Mouse (Mus musculus) thymus, postnatal 4 days (tissue): Measurements from ENCODE around the gene Ccdc85b.
A peak's percentile ranks its signal among the peaks of the same experiment; 100 is the strongest.
"Not testable (repeated sequence)": the region's sequence is repeated elsewhere in the genome, so short reads cannot be mapped to it uniquely, and the experiment has no call there.

ENCODE experiments used
- DNase-seq: peaks from one replicate; pipeline ENCODE4 v3.0.0; 2021

Ccdc85b gene

DNA sequence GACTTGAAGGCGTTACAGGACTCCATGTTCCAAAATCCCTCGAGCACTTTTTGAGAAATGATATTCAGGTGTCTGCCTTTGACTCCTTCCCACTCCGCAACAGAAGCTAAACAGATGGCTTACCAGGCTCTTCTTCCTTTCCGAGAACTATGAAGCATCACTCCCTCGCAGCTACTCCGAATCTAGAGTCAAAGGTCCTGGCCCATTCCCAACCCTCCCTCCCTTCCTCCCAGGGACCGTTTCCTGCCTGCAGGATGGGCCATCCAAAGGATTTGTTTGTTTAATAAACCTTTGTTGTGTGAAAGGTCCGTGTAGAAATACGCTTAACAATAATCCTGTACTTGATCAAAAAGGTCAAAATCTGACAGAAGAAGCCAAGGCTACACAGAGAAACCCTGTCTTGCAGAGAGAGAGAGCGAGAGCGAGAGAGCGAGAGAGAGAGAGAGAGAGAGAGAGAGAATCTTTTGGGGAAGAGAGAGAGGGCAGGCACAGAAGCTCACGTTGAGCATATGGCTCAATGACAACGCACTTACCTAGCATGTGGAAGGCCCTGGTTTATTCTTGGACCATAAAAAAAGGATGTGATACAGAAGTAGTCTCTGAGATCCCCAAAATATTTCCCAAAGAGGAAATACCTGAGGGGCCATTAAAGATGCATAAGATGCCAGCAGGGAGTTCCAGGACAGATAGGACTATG lies at the start of gene Ccdc85b:
Gene Ccdc85b (minus strand): TSS at position 149 of the 697 bp plus-strand sequence.
- no peak for DNase-seq

DNA sequence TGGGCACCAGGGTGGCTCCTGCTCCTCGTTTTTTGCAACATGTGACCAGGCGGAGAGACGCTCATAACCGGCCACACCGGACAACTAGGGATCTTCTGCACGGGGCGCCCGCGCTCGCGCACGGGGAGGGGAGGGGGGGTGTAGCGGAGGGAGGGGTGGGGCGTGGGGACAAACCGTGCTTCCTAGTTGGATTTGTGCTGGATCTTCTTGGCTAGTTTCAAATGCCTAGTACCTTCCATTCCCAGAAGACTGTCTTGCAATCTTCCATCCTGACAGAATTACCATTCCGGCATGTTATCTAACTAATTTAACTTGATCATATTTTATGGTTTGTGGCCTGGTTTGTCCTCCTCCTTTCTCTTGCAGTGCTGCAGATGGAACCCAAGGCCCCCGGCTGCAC lies 46.0 kb upstream of the Ccdc85b start, which contains the start of gene 1700020D05Rik:
Gene 1700020D05Rik (minus strand): TSS at position 101 of the 400 bp plus-strand sequence.
- no peak for DNase-seq

DNA sequence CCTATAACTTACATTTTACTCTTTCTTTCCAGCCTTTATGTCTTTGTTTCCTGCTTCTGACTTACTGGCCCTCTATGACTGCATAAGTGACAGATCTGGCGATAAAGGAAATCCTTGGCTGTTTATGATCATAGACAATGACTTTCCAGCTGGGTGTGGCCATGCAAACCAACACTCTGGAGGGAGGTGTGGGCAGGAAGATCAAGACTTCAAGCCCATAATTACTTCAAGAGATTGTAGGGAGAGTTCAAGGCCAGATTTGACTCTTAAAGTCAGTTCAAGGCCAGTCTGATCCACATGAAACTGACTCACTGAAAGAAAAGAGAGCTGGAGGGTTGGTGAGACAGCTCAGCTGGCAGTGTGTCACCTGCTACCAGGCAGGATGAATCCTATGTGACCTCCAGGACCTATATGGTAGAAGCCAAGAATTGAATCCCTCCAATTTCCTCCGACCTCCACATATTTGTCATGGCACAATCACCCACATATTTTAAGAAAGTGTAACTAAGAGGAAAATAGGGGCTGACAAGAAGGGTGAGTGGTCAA lies 42.7 kb upstream of the Ccdc85b start:
- DNase-seq, result no peak

DNA sequence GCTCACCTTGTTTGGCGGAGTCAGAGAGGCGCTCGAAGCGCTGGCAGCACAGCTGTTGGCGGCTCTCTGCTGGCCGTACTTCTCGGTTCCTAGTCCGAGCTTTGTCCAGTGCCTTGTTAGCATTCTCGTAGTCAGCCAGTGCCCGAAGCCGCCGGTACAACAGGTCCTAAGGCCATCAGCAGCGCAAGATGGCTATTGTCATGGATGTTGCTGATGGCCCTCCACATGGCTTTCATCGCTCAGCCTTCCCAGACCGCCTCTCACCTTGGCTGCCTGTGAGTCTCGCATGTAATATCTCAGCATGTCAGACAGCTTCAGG lies 38.3 kb upstream of the Ccdc85b start:
- DNase-seq, result no peak

DNA sequence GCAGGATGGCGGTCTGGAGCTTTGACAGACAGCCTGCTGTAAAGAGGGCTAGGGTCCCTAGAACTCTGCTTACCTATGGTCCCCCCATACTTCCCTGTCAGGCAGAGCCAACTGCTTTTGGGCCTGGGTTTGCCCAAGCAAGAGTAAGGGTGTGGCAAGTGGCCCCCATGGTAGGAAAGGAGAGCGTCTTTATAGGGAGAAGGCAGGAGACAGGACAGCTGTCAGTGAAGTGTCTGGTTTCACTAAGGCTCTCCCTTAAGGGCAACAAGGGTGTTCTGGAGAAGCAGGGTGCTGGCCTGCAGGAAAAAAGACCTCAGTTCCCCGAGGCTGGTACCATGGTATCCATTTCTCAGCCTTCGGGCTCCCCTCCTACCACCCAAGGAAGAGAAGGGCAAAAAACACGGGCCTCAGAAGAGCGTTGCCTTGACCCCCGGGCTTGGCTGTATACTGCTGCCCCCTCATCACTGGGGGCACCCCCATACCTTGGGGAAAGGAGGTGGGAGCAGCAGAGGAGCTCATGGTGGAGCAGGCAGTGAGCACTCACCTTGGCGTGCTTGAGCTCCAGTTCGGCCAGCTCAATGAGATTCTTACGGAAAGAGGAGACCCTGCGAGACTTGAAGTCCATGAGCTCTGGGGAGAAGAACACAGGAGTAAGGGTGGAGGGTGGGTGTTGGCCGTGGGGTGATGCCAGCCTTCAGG lies 37.8 kb upstream of the Ccdc85b start:
- no peak for DNase-seq

DNA sequence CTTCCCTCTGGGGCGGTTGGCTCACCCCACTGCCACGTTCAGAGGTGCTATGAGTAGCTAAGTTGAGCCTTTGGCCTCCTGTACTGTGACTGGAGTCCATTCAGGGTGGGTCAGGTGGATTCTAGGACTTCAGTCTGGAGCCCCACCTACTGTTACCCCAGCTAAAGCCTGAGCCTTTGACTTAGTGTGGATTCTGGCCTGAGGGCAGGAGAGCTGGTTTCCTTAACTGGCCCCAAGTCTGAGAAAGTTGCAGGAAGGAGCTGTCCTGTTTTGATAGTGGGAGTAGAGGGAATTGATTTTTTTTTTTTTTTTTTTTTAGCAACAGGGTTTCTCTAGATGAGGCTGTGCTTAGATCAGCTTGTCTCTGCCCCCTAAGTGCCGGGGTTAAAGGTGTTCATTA lies 36.6 kb upstream of the Ccdc85b start:
- no peak for DNase-seq

DNA sequence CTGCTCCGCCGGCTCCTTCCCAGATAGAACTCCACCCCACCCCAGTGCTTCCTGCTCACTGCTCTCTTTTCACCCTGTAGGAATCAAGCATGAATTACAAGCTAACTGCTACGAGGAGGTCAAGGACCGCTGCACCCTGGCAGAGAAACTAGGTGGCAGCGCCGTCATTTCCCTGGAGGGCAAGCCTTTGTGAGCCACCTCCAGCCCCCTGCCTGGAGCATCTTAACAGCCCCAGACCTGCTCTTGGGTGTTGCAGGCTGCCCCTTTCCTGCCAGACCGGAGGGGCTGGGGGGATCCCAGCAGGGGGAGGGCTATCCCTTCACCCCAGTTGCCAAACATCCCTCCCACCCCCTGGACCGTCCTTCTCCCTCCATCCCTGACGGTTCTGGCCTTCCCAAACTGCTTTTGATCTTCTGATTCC lies 35.6 kb upstream of the Ccdc85b start:
- not testable (repeated sequence) for DNase-seq

DNA sequence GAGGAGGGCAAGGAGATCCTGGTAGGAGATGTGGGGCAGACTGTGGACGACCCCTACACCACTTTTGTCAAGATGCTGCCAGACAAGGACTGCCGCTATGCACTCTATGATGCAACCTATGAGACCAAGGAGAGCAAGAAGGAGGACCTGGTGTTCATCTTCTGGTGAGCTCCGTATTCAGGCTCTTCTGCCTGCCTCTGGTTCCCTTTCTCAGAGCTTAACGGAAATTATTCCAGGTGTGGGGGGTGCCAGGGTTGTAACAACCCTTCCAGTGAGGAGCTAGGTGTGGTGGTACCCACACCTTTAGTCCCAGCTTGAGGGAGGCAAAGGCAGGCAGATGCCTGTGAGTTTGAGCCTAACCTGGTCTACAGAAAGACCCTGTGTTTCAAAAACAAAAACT lies 34.9 kb upstream of the Ccdc85b start:
- DNase-seq, result no peak

DNA sequence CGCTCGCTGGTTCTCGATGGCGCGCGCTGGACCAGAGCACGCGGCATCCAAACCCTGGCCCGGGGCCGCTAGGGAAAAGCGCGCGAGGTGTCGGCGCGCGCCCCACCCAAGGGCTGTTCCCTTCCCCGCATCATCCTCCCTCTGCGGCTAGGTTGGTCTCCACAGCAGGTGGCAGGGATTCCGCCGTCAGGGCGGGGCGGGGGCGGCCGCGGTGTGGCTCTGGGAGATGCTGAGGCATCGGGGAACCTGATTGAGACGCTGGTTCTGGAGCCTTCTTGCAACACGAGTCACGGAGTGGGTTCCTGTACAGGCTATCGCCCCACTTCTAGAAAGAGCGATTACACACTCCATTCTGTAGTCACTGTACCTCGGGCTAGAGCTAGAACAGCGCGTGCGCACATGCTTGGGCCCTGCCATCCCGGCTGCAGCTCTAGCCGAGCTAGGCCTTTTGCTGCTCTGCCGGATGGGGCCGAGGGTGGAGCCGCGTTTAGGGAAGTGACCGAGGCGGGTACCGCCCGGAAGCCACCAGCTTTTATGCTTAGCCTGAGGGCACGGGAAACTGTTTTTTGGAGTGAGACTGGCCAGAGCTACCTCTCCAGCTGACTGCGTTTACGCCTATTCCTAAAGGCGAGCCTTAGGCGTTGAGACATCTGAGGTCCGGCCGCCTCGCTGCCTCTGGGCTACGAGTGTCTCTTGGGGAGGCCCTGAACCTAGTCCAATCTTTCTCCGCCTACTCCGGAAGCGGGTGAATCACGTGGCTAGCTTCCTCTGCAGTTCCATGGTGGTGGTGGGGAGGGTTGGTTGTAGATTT lies 33.4 kb upstream of the Ccdc85b start:
- DNase-seq, result peak; percentile 85

DNA sequence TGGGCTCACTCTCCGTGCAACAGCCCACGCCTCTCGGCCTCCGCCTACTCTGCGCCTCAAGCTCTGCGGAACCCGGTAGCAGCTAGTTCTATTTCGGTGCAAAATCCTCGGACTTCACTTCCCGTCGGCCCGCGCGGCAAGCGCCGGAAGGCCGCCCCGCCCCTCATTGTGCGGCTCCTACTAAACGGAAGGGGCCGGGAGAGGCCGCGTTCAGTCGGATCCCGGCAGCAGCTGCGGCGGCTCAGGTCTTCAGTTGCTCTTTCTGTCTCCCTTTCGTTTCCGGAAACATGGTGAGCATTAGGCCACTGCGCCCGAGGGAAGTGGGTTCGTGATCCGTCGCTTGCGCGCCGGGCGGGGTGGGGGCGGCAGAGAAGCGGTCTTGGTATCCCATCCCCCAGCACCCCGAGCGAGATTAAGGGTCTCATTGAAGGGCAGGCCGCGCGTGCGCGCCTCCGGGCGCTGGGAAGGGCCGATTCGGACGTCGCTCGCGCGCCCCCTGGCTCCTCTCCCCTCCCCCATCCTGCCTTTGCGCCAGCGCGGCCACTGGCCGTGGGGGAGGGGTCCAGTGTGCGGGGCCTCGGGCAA lies 32.7 kb upstream of the Ccdc85b start, which contains the start of gene Cfl1:
Gene Cfl1 (plus strand): TSS at position 143 of the 585 bp plus-strand sequence.
- peak; percentile 97 for DNase-seq

DNA sequence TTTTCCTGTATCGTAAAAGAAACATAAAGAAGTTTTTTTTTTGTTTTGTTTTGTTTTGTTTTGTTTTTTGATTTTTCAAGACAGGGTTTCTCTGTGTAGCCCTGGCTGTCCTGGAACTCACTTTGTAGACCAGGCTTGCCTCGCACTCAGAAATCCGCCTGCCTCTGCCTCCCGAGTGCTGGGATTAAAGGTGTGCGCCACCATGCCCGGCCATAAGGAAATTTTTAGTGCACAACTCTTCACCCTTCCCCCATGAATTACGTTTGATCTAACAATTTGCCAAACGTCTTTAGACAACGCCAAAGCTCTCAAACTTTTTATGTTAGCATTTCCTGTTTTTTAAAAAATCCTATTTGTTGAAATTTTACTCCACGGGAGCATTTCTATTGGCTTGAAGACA lies 32.0 kb upstream of the Ccdc85b start:
- DNase-seq, result peak; percentile 31

DNA sequence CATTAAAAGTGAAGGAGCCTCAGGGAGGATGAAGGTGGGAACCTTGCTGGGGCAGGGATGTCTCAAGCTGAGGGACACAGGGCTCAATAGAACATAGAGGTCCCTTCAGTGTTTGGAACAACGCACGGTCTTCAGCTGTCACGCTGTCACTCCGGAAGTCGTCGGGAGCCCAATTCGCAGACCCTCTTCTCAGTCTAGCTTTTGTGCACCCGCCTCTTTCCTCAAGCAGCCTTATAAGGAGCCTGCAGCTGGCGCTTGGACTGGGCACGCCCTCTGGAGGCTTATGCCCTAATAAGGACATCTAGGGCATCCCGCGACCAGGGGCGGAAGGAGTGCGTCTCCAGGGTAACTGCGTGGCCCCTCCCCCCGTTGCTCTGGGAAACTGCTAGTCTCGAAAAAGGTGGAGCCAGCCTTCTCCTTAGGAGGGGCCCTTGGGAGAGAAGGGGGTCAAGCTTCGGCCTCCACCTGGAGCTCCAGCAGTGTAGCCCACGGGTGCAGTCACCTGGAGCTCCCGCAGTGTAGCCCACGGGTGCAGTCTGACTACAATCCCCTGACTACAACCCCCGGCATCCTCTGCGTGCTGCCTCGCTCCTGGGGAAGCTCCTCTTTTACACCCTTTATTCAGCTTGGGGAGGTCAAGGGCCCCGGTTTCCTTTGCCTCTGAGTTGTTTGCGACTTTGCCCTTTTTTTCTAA lies 31.3 kb upstream of the Ccdc85b start:
- peak; percentile 98 for DNase-seq

DNA sequence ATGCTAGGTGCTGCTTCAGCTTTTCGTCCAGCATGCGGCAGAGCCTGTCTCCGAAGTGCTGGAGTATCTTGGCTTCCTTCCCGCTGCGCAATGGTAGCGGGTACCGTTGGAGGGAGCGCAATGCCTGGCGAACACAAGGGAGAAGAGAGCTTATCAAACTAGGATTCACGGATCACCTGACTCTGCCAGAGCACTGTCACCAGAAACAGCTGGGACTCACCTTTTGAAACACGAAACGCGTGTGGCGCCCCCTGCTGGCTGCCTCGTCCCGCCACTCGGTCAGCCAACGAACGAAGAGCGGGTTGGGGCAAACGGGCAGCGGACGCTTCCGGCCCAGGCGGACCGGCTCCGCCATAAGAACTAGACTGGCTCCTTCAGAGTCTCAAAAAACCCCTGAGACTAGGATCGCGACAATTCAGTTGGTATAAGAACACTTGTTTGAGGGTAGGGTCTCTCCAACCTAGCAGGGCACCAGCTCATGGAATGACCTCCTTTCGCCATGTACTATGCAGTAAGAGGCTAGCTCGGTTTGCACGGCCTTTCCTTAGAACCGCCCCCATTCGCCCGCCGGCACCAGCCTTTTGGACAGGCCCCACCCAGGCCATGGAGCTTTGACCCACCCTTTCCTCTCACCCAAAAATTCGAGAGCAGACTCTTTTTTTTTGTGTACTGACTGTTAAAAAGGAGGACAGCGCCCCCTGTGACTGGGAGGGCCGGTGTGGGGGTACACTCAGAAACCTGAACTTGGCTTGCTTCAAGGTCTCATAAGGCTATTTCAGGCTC lies 30.3 kb upstream of the Ccdc85b start, which contains the start of gene Mus81:
Gene Mus81 (minus strand): TSS at position 635 of the 783 bp plus-strand sequence.
- peak; percentile 99 for DNase-seq

DNA sequence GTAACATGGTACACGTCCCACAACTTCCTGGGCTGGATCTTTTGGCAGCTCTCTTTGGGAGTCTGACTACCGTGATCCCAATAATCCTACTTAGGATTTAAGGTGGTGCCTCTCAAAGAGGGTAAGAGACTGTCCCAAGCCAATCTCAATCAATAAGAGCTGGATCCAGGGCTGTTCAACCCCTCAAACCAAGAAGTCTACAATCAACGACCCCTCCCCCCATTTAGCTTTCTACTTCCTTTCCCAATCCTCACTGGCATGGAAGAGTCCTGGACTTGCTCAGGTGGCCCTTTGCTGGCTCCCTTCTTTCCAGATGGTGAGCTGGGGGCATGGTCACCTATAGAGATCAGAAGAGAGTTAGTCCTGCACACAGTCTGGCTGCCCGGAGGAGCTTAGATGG lies 29.1 kb upstream of the Ccdc85b start:
- no peak for DNase-seq

DNA sequence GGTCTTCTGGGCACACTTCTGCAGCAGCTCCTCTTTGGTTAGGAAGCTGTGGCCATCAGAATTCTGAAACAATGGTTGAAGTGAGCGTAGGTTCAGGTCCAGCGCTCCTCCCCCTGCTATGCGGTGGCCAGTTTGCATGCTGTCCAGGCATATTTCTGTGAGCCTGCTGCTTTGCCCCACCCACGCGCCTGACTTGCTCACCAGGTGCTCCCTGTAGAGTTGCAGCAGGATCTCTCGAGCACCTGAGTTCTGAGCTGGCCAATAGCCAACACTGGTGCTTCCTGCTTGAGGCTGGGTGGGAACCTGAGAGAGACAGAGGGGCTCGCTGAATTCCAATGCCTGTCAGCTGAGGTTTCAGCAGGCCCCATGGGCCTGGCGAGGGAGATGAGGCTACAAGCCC lies 28.6 kb upstream of the Ccdc85b start:
- peak; percentile 32 for DNase-seq

DNA sequence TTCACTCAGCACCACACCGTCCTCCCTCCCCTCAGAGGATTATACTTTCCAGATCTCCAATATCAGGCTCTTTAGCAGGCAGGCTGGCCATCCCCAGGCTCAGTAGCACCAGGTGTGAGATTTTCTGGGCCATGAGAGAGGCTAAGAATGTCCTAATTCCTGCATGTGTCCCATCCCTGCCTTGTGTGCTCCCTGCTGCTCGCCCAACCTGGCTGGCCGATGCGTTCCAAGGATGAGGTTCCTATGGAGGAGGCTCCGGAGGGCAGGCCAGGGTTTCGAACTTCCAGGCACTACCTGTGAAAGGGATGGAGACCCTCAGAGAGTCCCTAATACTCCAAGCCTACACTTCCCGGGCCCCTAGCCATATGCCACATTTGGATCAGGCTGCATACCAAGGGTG lies 28.1 kb upstream of the Ccdc85b start:
- DNase-seq, result peak; percentile 15

DNA sequence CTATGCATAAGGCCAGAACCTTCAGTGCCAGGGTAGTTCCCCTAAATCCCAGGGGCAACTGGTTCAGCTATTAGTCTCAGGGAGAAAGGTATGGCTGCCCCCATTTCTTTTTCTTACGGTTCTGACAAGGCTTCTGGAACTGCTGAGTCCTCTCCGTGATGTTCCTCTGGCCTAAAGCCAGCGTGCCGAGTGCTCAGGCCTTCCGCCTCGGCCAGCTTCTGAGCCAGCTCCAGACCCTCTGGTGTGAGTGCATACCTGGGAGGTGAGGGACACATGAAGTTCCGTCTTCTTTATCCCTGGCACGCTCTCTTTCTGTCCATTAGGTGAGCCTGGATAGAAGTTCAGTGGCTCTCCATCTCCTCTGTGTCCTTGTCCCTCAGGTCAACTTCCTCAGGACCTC lies 27.7 kb upstream of the Ccdc85b start:
- peak; percentile 8 for DNase-seq

DNA sequence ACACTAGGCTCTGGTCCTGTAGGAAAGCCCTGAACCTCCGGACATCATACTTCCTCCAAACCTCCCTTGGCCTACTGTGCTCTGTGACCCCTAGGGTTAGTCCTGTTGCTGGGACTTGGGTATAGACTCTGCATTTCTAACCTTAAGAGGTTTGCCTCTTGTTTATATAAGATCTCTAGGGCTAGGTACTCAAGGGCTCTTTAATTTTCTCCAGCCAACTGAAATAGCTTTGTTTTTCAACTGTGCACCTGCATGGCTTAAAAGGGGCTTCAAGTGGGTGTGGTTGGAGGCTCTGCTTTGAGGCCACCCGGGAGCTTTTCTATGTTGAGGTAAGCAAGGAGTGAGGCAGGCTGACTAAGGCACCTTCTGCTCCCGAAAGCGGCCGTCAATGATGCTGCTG lies 26.8 kb upstream of the Ccdc85b start:
- DNase-seq, result peak; percentile 50

DNA sequence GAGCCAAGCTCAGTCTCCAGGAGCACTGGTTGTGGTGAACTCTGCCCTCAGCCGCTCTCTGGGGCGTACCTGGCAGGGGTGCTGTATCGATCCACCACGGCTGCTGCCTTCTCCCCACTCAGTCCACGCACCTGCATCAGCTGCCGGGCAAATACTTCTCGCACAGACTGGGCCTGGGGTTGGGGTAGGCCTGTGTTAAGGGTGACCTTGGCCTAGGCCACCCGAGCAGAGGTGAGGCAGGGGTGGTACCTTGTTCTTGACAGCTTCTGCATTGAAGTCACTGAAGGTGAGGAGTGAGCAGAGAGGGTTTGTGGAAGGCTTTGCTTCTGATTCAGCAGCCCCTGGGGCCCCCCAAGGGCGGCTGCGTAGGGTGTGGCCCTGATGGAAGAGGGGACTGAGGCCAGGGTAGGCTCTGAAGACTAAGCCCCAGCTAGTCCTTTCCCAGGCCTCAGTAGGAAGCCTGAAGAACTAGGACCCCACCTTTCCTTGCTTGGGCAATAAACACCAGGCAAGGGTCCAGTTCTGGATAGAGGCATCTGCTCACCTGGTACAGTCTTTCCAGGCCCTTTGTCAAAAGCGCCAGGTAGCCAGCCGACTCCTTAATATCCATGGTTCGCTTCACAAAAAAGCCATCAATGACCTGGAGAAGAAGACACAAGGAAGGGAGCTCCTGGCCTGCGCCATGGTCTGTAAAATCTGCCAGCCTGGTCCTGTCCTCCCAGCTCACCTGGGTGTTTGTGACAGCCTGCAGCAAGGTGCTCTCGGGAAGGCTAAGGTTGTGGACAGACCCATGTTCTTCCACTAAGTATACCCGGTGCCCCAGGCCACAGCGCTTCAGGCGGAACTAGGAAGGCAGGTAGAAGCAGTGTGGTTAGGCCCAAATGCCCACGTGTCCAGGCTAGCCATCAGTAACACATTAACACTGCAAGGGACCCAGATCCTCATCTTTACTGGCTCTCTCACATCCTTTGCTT lies 26.0 kb upstream of the Ccdc85b start:
- peak; percentile 19 for DNase-seq

DNA sequence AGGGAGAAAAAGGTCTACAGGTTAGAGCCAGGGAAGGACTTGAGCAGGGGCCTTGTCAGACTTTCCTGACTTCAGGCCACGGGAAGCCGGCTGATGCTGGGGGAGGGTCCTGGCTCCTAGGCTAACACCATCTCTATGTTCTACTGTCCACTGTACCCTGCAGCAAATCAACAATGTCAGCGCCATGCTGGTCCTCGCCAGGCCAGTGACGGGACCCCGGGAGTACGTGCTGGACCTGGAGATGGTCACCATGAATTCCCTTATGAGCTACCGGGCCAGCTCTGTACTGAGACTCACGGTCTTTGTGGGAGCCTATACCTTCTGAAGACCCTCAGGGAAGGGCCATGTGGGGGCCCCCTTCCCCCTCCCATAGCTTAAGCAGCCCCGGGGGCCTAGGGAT lies 23.7 kb upstream of the Ccdc85b start:
- no peak for DNase-seq
